In the genomic region with DNA sequence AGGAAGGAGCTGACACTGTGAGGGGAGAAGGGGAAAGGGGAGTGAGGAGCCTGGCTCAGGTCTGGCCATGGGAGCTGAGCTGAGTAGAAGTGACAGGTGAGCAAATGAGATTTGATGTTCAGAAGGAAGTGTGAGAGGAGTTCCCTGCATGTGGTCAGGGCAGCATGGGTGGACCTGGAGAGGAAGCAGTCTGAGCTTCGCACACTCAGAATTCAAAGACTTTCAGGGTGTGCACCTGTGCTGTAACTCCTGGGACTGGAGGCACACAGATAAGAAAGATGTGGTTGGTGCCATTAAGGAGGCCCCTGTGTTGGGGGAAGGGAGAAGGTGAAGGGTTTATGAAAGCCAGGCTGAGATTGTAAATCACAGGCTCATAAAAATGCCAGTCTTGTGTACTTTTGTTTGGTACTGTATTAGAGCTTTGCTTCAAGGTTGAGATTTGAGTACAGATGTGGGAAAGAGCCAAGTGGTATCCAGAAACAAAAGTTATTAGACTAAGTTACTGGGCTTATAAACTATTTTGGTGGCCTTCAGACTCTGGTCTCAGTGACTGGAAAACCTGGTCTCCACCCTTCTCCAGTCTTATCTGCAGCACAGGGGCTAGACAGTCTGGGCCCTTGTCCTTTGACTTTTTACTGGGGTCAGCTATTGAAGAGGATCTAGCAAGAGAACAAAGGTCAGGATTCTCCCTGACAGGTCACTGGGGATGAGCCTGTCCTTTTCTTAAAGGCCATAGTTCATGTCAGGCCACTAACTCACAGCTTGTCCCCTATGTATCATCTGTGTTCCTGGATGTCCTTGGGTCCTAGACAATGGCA, we compare ENCODE assay signal across 19 mouse cellular contexts. TPM values are rescaled to one million over a fixed set of nuclear protein-coding genes. Genes with fewer than 3 reads are reported as not detected.
DNase-seq lines count a peak whose midpoint lies in the region; TF ChIP-seq lines count a peak whose summit lies in the region.
"Had no signal": no experiment of that assay in that cellular context is flagged by ENCODE, and none has a peak within 500 bp of the region (broad histone marks: within the 10 kb centered on the region; RNA-seq: fewer than 3 reads in every experiment).

No protein-coding gene starts in this region.

- TF ChIP-seq CTCF in gastrocnemius, adult 2 months (IDR thresholded peaks at IDR 0.05) = no peak

- intact Hi-C loops in gastrocnemius, adult 2 months (cut with DNase I) = no loop called here

- 27% methylated on average over 1 of the region's 1 CpGs for WGBS in large intestine, adult 2 months

- peak; percentile 10 for DNase-seq in kidney, adult 9 months
- no peak for DNase-seq in kidney, postnatal 36 days
- DNase-seq in urinary bladder, postnatal 14 days (ENCODE audit: low spot score) = peak; percentile 29
- DNase-seq in urinary bladder, postnatal 4 days (ENCODE audit: low spot score in 2 of 2) = no peak
- DNase-seq in large intestine, adult 2 months (ENCODE audit: low read depth, low spot score) = peak; percentile 84
- peak; percentile 61 for DNase-seq in yolk sac, embryonic 10.5 days (ENCODE audit: low spot score)
- DNase-seq in lung, postnatal 14 days = no peak
- no peak for DNase-seq in gastrocnemius, adult 2 months
- DNase-seq: cerebellum, adult 11 months; cerebellum, postnatal 36 days; heart, postnatal 10 days; kidney, postnatal 4 days; layer of hippocampus, postnatal 36 days; liver, postnatal 0 days; lung, postnatal 36 days; right cerebral cortex, adult 18-20 months had no signal

- no peak overlapping the region for H3K27ac ChIP-seq in gastrocnemius, adult 2 months
- H3K27ac ChIP-seq: hindbrain, embryonic 14.5 days; limb, embryonic 13.5 days; neural tube, embryonic 15.5 days had no signal

- no peak overlapping the region for H3K4me3 ChIP-seq in gastrocnemius, adult 2 months
- H3K4me3 ChIP-seq: limb, embryonic 13.5 days; neural tube, embryonic 15.5 days had no signal

RNA-seq across cellular contexts. Expression of a gene that starts 13.0 kb away (rescaled TPM):
- polyA plus RNA-seq in large intestine, adult 2 months (2012; rRNA removed) = 1.9 and 3.6 TPM in 2 replicates
- total RNA-seq in gastrocnemius, adult 2 months (2021) = 1 to 10 TPM; 4.2 to 7.4 TPM

Comparison
In these comparisons a context has a peak if more than half of its experiments do, and no peak if none do; other contexts are left out.
1. DNase-seq: peak in kidney, adult 9 months (single experiment), urinary bladder, postnatal 14 days (single experiment), large intestine, adult 2 months (single experiment) and yolk sac, embryonic 10.5 days (single experiment); none in kidney, postnatal 36 days (0 of 2), urinary bladder, postnatal 4 days (0 of 2), lung, postnatal 14 days (single experiment) and gastrocnemius, adult 2 months (single experiment).